Mouse (Mus musculus): ENCODE results near the gene Kdr.
A peak's percentile ranks its signal among the peaks of the same experiment; 100 is the strongest.

The Kdr gene

DNA sequence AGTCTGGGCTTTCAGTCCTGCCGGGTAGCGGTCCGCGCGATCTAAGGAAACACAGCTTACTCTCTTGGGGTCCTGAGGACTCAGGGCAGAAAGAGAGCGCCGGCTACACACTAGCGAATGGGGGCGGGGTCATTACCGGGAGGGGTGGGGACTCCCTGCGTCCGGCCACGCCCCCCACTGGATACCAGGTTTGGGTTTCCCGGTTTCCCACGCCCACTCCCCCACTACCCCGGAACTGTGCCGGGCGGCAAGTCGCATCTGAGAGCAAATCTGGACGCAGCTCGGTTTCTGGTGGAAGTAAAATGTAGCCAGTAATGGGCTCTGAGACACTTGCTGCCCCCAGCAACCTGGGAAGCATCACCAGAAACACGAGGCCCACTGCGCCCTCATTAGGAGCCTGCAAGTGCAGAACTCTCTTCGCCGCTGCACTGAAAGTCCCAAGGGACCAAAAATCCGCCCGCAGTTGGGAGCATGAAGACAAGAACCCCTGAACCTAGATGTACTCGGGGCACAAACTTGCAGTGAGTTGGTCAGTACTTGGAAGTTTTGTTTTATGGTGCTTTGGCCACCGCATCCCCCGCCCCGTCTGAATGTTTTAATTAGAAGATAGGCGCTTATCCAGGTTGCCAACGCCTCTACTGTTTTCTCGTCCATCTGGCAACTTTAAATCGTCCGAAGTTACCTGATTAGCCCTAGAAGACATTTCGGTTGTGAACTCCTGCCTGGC lies at the start of gene Kdr:
TSS of gene Kdr (minus strand) at position 85 of the 727 bp plus-strand sequence.
- DNase-seq (ENCODE audit: low read depth, low spot score), result peak; percentile 72

DNA sequence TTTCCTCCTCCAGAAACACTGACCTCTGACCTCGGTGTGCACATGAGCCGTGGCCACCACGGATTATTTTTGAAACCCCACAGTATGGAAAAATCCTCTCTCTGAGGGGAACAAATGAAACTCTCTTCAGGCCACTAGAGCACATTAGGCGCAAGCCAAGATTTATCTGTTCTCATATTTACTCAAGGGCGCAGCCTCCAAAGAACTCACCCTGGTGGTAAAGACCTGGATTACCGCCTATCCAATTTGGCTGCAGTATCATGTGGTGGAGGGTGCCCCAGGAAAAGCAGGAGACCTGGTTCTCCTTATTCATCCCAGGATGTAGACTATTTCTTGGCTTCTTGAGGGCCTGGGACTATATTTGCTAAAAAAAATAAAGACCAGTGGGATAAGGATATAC lies 48.5 kb upstream of the Kdr start:
- DNase-seq (ENCODE audit: low read depth, low spot score), result no peak

DNA sequence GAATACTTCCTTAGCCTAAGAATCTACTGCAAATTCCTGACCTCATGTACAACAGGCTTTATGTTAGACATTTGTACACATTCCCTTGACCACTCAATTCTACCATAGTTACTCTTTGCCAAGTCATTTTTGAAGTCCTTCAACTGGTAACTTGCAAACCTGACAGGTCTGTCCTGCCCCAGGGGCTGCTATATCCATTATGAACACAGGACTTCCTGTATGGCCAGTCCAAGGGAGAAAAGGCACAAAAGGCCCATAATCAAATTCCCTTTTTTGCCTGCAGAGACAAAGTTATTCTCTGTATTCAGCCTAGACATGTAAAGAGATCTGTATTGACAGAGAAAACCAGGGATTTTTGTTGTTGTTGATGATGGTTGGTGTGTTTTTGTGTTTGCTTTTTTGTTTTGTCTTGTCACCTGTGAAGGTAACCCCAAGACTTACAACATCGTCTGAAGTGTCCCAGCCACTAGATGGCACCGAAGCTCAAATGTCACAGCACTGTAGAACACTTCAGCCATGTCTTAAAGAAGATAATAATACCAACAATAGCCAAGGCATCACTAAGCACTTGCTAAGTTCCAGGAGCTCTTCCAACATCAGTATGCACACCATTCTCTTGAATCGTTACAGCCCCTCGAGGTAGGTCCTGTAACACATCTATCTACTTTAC lies 47.9 kb upstream of the Kdr start:
- no peak for DNase-seq (ENCODE audit: low read depth, low spot score)

DNA sequence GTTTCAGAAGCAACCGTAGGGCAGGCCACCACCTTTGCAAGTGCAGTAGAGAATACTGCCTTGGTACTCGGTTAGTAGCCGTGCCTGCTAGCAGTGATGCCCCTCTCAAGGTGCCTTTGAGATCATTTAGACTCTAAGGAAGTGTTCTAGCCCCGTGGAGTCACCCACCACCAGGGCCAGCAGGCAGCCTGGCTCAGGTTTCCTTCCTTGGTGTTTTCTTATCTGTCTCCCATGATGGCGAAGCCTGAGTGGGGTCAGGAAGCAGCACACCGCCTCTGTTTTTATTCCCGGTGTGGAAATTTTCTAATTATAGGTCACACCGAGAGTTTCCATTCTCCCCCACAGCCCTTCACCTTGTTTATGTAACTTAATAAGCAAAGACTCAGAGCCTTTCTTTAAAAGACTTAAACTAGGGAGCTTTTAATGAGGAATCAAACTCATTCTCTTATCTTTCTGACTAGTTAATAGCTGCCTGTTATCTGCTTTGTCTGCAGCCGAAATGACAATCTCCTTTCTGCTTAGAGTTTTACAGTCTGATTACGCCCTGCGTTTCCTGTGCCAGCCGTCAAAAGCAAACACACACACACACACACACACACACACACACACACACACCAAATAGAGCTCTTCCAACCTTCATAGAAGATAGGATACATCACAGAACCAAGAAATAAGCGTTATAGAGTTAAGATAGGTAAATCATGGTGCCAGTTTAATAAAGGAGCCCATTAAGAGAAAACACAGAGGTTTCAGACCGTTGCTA lies 44.9 kb upstream of the Kdr start:
- DNase-seq (ENCODE audit: low read depth, low spot score), result no peak

DNA sequence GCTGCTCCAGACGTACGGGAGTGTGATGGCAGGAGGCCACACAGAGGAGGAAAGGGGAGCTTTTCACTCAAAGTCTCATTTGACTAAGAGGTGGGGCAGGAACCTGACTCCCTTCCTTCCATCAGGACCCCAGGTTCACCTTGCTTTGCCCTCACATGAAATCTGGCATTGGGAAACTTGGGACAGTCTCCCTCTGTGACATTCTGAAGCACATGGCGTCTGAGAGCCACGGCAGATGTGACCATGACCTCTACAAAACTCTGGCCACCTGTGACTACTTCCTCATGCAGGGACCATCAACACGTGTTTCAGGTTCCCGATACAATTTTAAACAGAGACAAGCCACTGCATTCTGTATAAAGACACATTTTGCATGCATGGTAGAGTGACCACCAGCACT lies 44.2 kb upstream of the Kdr start:
- no peak for DNase-seq (ENCODE audit: low read depth, low spot score)

DNA sequence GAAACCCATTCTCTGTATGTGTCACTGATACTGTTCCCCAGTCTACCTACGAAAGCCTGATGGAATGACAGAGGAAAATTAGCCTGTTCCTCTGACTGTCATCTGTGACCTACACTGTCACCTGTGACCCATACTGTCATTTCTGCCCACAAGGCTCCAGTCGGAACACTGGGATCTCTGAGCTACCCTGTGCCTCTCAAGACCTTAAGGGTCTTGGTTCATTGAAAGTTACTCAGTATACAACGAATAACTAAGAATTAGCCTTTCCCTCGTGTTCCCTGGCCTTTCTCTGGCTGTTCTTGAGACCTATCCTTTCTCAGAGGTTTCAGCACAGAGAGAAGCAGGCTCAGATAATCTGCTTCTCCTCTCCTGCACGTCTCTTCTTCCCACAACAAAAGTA lies 40.1 kb upstream of the Kdr start:
- DNase-seq (ENCODE audit: low read depth, low spot score), result no peak

DNA sequence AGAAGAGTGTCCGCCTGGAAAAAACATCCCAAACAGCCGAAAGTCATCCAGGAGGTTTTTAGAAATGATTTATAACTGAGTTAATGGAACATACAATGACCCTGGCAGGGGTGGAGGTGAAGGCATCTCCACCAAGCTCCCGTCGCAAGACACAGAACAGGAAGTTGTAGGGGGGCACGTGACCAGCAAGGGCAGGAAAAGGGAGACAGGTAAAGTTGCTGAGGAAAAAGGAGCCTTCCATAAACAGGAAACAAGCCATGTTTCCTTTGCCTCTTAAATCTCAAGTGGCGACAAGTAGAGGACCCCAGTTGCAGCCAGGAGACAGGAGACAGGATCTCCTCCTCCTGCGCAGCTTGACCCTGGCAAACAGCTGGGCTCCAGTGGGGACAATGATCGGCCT lies 37.8 kb upstream of the Kdr start:
- no peak for DNase-seq (ENCODE audit: low read depth, low spot score)

DNA sequence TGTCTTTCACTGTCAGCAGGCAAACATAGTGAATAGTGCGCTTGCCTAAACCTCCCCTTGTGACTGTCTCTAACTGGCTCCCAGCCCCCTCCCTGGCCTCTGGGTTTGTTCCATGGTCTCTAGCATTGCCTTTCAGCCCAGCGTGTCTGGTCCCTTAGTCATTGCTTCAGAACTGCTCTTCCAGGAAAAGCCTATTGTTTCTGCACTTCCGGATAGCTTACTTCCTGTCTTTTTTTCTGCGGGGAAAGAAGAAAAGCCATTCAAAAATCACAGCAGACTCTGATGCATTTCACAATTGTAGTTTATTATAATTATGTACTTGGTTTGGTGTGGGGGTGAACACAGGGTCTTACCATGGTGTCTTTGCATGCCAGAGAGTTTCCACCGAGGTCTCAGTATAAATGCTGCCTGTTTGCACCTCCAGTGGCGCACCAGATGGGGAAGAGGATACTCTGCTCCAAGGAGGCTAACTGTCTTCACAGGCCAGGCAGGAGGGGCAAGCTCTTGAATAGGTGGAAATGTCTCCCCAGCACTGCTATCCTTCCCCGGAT lies 35.7 kb upstream of the Kdr start:
- DNase-seq (ENCODE audit: low read depth, low spot score), result no peak

DNA sequence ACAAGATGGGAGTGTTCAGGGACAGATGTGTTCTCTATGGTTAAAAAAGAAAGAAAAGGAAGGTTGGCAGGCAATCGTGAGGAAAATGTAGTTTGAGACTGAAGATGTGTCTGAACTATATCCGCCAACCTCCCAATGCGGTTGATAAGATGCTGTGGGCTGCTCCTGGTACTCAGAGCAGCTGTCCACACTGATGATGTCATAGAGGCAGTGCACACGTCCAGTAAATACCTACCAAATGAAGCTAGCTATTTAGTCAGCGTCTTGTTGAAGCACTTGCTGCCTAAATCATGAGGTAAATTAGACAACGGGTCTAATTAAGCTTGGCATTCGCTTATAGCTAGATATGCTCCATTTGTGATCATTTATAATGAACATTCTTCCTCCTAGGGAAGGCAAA lies 28.1 kb upstream of the Kdr start:
- no peak for DNase-seq (ENCODE audit: low read depth, low spot score)

DNA sequence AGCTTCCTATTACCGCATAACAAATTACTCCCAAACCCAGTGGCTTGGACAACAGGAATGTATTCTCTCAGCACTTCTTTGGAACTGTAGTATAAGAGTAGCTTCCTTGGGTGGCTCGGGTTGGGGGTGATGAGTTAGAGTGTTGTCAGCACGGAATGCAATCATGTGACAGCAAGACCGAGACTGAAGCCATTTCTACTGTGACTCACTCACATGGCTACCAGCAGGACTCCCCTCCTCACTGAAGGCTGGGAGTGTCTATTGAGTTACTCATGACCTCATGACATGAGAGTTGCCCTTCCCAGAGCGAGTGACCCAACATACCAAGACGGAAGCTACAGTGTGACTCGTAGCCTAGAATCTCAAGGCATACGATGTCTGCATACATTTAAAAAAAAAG lies 12.0 kb upstream of the Kdr start:
- no peak for DNase-seq (ENCODE audit: low read depth, low spot score)

DNA sequence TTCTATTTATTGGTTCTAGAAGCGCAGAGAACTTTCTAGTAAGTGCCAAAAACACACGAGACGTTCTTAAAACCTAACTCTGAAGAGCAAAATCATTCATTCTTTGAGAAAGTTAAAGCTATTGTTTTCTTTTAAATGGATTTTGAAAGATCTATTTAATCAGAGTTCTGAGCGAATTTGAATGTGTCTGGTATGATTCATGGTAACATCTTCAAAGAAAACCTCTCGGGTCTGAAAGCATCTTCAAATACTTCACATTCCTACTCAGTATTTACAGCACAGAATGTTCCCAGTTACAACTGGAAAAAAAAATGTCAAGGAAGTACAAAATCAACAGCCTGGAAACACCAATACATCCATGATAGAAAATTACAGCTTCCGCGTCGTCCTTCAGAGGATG lies 9.3 kb upstream of the Kdr start:
- no peak for DNase-seq (ENCODE audit: low read depth, low spot score)

DNA sequence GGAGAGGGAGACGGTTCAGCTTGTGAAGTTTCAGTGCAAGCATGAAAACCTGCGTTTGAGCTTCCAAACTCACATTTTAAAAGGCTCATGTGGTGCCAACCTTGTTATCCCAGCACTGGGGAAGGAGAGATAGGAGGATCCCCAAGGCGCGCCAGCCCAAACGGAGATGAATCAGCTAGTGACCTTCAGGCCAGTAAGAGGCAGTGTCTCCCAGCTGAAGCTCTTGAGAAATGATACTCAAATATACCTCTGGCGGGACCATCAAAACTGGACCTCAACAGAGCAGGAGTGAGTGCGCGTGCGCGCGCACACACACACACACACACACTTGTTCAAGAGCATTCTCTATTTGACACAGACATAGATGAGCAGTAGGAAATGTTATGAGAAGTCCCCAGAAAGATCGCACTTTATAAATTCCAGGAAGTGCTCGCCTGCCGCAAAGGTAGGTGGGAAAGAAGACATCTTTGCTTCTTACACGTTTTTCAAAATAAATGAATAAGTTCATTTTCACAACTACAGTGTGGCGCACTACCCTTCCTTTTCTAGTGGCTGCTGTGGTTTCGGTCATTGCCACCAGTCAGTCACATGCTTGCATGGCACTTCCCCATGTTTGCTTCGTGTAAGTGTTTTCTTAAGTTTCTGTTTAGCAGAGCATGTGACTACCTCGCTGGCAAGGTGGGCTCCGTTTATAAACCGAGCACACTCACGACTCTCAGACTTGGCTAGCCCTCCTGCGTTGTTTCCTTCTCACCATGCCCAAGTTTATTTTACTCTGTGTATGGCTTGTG lies 2.5 kb upstream of the Kdr start:
- no peak for DNase-seq (ENCODE audit: low read depth, low spot score)

DNA sequence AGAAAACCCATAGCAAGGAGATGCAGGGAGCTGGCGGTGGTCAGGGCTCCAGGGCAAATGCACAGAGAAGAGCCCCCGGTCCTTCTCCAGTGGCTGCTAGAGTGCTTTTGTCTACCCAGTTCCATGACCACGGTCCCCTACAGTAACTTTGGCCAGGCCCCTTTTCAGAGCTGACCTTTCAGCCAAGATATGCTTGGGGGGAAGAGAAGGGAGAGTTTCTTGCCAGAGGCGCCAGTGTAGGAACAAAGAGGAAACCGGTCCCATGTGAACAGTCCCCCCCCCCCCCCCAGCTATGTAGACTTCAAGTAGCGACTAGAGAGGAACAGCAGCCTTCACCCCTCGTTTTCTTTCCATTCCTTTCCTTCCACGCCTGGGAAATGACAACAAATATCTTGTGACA lies 850 bp upstream of the Kdr start:
- no peak for DNase-seq (ENCODE audit: low read depth, low spot score)

DNA sequence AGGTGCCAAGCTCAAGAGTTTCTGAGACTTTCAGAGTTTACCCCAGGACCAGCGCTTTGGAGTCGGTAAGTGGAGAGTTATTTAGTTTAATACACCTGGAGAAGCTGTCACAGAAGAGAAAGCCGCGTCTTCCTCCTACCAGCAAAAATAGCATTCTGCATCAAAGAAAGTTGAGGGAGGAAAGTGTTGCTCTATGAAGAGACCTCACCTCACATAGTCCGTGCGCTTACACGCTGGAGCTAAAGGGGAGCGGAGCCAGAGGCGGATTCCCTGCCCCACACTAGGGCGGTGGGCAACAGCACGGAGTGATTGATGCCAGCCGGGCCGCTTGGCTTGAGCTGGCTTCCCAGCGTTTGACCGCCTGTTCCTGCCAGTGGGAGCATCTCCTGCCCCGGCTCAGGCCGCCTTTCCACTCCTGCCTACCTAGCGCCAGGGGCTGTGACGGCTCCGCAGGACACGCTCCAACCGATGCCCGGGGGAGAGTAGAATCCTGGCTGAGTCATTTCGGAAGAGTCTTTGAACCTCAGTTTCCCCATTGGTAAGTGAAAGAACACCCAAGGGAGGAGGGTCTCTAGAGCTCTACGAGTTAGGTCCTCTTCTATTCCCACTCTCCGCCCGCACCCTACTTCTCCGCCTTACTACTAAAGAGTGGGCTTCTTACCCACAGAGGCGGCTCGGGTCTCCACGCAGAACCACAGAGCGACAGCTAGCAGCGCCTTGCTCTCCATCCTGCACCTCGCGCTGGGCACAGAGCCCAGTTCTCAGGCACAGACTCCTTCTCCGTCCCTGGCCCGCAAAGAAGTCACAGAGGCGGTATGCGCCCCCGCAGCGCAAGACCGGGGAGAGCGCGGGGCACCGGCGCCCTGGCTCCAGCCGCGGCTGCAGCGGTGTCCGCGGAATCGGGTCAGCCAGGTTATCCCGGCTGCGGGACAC lies 551 bp downstream of the Kdr start:
- no peak for DNase-seq (ENCODE audit: low read depth, low spot score)

DNA sequence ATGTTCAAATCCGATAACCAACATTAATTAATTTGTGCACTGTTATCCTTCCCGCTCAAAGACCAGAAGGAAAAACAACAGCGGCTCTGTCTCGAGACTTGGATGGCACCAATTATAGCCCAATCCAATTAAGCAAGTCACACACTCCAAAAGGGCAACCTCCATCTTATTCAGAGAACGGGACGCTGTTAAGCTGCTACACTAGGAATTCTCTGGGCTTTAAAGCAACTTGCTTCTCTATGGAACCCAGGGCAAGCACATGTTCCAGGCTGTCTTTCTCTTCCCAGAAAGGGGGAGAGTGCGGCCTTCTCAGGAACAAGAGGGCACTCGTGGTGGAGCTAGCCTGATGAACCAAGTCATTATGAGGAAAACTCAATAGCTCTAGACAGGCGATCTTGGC lies 1.6 kb downstream of the Kdr start:
- DNase-seq (ENCODE audit: low read depth, low spot score), result no peak

DNA sequence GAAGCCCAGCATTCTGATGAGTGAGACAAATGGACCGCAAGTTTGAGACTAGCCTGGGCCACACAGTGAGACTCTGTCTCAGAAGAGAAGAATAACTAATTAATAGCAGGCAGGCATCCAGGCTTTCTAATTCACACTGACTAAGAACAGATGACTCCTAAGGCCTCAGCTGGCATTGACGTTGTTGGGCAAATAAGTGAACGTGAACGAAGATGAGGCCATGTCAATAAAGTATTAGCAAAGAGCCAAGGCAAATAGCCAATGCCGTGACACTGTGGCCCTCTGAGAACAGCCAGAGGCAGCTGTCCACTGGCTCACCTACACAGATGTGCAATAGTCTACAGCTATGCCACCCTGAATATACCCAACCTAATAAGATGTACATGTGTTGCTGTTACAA lies 2.9 kb downstream of the Kdr start:
- no peak for DNase-seq (ENCODE audit: low read depth, low spot score)

DNA sequence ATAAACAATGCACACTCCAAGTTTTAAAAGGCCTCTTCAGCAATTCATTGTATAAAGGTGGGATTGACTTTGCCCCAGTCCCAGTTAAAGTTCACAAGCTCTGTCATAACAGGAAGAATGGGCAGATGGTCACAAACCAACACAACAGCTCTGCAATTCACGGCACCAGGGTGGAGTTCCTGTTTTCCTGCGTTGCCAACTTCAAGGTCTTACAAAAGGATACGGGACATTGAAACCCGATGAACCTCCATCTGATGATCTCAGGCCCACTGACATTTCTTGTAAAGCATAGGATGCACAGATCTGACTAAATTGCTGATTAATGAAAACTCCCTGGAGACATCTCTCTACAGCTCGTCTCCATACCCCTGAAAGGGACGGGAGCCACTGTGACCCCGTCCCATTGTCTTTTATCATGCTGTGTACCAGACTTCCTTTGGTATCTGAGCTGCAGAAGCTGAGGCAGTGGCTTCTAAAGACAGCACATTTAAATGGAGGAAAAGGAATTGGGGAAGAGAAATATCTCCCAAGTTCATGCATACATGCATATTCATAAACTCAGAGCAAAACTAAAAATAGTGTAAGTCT lies 3.6 kb downstream of the Kdr start:
- DNase-seq (ENCODE audit: low read depth, low spot score), result no peak

DNA sequence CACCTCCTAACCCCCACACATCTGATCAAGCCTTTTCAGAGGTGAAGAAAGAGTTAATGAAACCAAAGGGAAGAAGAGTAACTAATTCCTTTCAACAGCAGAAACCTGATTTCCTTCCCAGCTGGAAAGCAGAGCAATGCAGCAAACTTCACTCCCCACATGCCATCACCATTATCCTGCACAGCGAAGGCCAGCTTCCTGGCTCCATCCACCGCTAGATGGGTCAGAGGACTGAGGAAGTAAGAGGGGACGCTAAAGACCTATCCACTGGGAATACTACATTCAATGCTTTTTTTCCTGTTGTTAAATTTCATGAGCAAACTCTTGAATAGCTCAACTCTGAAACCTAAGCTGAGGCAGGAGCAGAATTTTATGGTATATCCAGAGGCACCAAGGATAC lies 8.4 kb downstream of the Kdr start:
- DNase-seq (ENCODE audit: low read depth, low spot score), result no peak

DNA sequence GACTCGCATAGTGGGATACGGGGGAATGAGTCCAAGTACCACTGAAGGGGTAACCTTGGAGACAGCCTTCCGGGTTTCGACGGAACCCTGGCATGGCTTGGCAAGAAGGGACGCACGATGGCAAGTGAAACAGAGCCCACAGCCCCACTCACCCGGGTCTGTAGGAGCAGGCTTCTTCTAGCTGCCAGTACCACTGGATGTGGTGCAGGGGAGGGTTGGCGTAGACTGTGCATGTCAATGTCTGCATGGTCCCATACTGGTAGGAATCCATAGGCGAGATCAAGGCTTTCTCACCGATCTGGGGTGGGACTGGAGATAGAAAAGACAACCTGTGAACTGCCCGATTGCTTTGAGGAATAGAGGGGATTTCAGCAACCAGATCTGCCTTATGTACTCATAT lies 15.7 kb downstream of the Kdr start:
- DNase-seq (ENCODE audit: low read depth, low spot score), result no peak

DNA sequence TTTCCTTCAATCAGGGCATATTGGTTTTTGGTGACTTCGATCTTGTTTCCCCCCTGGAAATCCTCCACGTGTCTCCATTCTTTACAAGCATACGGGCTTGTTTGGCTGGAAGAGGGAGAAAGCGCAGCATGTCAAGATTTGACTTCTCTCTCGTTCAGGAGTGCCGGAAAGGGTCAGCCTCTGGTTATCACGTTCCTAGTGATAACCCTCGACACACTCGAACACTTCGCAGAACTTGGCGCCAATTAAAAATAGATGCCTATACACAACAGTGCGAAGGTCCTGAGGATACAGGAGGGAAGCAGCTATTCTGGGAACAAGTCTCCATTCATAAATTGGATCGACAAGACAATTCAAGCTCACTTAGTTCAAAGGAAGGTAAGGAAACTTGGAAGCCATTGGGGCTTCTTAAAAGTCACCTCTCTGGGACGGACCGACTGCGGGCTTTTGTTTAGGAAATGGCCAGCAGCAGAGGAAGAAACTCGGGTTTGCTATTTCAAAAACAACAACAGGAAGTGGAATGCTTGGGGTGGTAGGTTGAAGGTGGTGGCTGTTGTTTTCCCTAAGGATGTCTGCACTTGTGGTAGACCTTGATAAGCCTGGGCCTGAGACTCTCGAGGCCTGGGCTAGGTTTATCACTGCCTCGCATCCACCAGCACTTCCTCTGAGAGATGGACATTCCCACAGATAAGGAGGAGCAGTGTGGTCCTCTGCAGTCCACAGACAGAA lies 16.4 kb downstream of the Kdr start:
- no peak for DNase-seq (ENCODE audit: low read depth, low spot score)
